In the genomic region with DNA sequence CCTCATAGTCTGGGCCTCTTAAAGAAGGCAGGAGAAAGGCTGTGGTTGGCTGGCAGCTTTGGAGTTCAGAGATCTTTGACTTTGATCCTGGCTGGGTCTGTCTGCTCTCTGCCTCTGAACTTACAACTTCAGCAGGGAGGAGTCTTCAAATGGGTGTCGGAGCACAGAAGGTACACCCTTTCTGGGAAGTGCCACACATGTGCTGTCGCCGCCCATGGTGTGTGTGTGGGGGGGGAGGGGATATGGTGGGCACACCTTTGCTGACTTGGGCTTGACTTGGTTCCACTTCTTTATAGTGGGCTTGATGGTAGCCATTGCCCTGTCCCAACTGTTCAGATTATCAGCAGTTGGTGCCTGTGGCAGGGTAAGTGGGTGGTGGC, we compare ENCODE assay signal across 13 mouse cellular contexts. TPM values are rescaled to one million over a fixed set of nuclear protein-coding genes. Genes with fewer than 3 reads are reported as not detected.
A peak's percentile ranks its signal among the peaks of the same experiment; 100 is the strongest.
DNase-seq lines count a peak whose midpoint lies in the region; TF ChIP-seq lines count a peak whose summit lies in the region.
"Had no signal": no experiment of that assay in that cellular context is flagged by ENCODE, and none has a peak within 500 bp of the region (broad histone marks: within the 10 kb centered on the region; RNA-seq: fewer than 3 reads in every experiment).

No protein-coding gene starts in this region.

- no peak for TF ChIP-seq POLR2A in small intestine, adult 2 months (IDR thresholded peaks at IDR 0.05; ENCODE audit: low read depth, low read length)

- no peak overlapping the region for H3K4me3 ChIP-seq in small intestine, adult 2 months (ENCODE audit: low read depth, low read length)
- H3K4me3 ChIP-seq: embryonic facial prominence, embryonic 13.5 days; limb, embryonic 13.5 days had no signal

- peak overlapping the region; percentile 59 for H3K27ac ChIP-seq in small intestine, adult 2 months (ENCODE audit: insufficient read depth, low read depth, low read length)
- H3K27ac ChIP-seq: embryonic facial prominence, embryonic 13.5 days; limb, embryonic 13.5 days; macrophage had no signal

- no peaks in the 10 kb centered on the region for H3K27me3 ChIP-seq in small intestine, adult 2 months (ENCODE audit: control insufficient read depth, insufficient read depth, low read length)
- H3K27me3 ChIP-seq: embryonic facial prominence, embryonic 13.5 days; limb, embryonic 13.5 days had no signal

- DNase-seq in kidney, adult 18-20 months = peak; percentile 39
- no peak for DNase-seq in kidney, postnatal 10 days
- peak; percentile 57 for DNase-seq in T-cell, adult 2 months (ENCODE audit: low spot score)
- peak; percentile 51 to 58 for DNase-seq in kidney, postnatal 36 days
- DNase-seq in gastrocnemius, postnatal 14 days = no peak
- no peak for DNase-seq in layer of hippocampus, adult 9-11 months
- no peak for DNase-seq in embryo, embryonic 11 days
- DNase-seq: adrenal gland, postnatal 14 days; cerebellum, postnatal 10 days had no signal

- TF ChIP-seq CTCF in small intestine, adult 2 months (IDR thresholded peaks at IDR 0.05; ENCODE audit: extremely low read depth, insufficient read length, insufficient replicate concordance, low read depth, low read length) = no peak

- WGBS in small intestine, adult 2 months = 13% methylated on average over 3 of the region's 3 CpGs

- intact Hi-C loops in gastrocnemius, postnatal 14 days (cut with DNase I; ENCODE audit: low total_unique reads) = no loop called here

- H3K36me3 ChIP-seq in small intestine, adult 2 months (ENCODE audit: control insufficient read depth, insufficient read depth, low read length) = no peaks in the 10 kb centered on the region

- H3K4me1 ChIP-seq in small intestine, adult 2 months (ENCODE audit: control insufficient read depth, insufficient read depth, insufficient read length, low read length) = peaks cover 60% of the 10 kb centered on the region

RNA-seq across cellular contexts. Expression of a gene that starts 7.3 kb away (rescaled TPM):
- polyA plus RNA-seq in small intestine, adult 2 months (2012; rRNA removed) = 10.5 and 25.1 TPM in 2 replicates
- total RNA-seq in gastrocnemius, postnatal 14 days (2021) = 1 to 10 TPM; 7.2 to 8.2 TPM

RNA-seq across cellular contexts. Expression of a gene that starts 31.3 kb away (rescaled TPM):
- polyA plus RNA-seq in small intestine, adult 2 months (2012; rRNA removed) = 2.9 and 4.7 TPM in 2 replicates
- under 1 TPM; 0.31 to 0.94 TPM for total RNA-seq in gastrocnemius, postnatal 14 days (2021)
- polyA plus RNA-seq: macrophage had no signal

Comparison
In these comparisons a context has a peak if more than half of its experiments do, and no peak if none do; other contexts are left out.
1. DNase-seq: peak in kidney, adult 18-20 months (single experiment), T-cell, adult 2 months (single experiment) and kidney, postnatal 36 days (2 of 2); none in kidney, postnatal 10 days (single experiment), gastrocnemius, postnatal 14 days (single experiment), layer of hippocampus, adult 9-11 months (single experiment) and embryo, embryonic 11 days (single experiment).